Mouse (Mus musculus) thymus, postnatal 4 days (tissue): ENCODE measurements at regions not wholly inside any gene's neighbourhood (a gene's known extent, or its start where the extent isn't known, plus 50 kb on each side); places are given as distances from the start of the nearest gene placed in this dataset.

Source experiments
- DNase-seq: peaks from one replicate; pipeline ENCODE4 v3.0.0; 2021

DNA sequence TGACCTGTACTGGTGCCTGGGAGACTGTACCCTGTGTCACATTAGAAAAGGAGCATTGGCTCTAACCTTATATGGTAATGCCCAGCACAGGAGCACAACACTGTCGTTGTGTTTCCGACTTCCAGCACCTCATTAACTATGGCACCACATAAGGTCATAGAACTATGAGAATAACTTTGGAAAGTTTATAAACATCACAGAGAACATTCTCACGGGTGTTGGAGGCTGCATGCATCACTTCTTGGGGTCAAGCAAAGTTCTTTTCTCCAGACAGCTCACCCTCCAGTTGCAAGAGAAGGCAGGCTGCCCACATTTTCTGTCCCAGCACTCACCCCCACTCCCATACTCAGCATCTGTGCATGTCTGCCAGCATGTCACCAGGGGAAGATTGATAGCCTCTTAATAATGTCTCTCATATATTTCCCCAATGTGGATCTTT, 420.6 kb downstream of the Lmo4 start:
- no peak for DNase-seq

DNA sequence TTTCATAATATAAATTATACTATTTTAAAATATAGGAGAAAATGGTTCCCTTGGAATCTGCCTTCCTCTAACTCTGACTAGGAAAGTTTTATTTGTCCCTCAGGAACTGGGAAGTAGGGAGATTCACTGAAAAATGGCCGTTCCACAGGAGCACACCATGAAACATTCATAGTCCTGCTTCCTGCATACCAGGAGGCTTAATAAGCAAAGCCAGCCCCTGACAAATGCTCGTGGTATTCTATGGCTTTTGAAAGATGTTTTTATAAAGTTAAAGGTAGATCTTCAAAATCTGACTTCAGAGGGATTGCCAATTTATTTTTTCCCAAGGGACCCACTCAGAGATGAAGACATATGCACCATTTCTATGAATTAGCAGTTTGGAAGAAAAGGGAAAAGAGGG, 426.9 kb downstream of the Lmo4 start:
- DNase-seq, result no peak

DNA sequence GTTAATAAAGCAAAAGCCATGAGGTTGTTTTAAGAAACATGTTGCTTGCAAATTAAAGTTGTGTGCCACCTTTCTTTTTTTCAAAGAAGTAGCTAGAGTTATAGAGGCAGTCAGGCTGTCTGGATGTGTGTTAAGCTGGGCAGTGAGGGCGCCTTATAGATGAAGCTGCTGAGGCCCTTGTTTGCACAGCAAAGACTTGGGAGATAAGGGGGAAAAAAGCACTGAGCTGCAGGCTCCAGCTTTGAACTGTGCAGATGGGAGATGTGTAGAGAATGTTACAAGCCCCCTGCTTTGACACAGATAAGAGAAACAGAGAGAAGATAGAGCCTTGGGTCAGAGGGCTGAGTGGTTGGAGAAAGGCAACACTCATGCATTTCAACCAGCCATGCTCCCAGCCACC, 445.7 kb downstream of the Lmo4 start:
- DNase-seq, result no peak

DNA sequence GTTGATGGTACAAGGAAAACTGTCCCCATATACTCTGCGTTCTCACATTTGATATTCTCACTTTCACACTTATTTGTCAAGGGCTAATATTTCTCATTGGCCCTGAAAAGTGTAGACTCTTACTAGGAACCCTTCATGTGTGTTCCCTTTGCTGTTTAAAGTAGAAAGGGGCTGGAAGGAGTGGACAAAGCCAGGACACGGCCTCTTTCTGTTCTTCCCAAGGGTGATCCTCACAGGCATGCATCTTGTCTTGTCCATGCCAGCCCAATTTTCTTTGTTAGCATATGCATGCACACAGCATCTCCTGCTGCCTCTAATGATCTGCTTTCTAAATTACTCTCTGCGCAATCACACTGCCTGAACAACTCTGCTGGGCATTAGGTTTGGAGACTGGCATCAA, 451.8 kb downstream of the Lmo4 start:
- DNase-seq, result no peak

DNA sequence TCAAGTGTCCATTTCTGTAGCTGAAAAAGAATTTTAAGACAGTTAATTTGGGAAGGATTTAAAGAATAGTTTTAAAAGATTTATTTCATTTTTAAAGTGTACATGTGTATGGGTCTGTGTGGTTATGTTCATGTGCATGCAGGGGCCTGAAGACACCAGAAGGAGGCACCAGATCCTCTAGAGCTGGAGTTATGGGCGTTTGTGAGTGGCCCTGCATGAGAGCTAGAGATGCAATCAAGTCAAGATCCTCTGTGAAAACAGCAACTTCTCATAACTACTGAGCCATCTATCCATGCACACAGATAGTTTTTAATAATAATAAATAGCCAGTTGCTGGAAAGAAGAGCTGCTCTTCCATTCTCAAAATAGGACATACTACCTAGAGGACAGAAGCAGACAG, 452.4 kb downstream of the Lmo4 start:
- DNase-seq, result no peak

DNA sequence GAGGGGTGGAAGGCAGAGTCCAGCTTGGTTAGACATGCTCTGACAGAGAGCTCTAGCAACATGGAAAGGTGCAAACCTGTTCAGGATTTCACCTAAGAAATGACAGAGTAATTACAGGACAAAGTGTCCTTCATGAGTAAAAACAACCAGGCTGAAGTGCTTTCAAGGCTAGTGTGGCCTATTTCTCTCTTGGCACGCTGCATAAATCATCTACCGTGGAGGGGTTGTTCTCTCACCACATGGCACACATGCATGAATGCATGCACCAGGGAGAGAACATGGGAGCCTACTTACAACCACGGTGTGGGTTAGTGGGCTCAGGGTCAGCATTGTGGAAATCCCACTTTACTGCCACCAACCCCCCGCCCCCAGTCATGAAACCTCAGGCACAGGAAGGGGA, 454.9 kb downstream of the Lmo4 start:
- no peak for DNase-seq

DNA sequence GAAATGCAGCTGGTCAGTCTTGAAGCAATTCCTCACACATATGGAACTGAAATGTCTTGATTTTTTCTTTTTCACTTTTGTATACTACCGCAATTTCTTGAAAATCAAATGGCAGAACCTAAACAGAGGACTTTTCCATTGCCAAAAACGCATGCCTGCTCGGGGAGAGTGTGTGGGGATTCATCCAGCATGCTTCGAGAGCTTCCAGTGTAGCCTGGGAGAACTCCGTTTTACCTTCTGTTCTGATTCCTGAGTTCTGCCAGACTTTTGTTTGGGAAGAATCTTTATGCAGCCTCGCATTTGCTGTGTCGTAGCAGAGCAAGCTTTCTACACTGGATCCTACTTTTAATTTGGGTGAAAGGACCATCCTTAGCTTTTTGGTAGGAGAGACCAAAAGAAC, 461.4 kb downstream of the Lmo4 start:
- no peak for DNase-seq

DNA sequence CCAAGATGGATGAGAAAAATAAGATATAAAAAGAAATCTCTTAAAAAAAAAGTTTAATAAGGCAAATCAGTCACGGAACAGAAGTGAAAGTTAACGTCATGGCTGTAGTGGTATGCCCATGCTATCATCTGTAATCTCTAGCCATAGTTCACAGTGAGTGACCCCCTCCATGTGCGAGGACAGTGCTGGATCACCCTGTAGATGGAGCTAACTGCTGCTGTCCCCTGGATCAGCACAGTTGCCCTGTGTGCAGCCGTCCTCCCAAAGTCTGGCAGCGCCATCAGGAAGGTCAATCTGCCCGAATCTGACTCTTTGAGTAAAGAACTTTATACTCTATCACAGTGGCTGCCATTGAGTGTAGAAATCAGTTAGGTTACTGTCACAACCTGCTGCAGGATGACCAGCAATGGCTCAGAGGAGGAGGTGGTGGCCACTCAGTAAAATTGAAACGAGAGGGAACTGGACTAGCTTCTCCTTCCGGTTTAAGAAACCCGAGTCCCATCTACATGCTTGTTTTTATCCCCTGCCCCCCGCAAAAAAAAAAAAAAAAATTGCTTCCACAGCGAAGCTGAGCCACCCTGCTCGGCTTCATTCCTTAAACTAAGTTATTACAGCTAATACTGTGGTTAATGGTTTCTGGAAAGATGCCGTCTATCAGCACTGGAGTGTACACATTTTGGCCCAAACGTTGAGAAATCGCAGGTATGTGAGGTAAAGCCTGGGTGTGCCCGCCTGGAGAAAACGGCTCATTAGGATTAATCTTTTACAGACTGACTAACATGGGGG, 462.0 kb downstream of the Lmo4 start:
- no peak for DNase-seq

DNA sequence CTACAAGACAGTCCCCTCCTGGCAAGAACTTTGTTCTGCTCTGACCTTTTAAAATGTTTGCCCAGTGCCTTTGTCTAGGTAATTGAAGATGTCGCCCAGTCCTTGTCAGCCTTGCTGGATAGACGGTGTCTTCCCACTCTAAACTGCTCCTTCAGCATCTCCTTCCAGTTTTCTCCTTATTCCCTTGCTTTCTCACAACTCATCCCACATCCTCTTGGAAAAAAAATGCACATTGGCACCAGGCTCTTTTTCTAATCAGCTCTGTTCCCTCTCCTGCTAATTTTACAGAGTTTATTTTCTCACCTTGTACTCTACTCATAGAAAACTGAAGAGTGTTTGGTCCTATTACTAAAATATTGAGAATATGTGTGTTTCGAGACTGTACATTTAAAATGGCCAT, 466.3 kb downstream of the Lmo4 start:
- DNase-seq, result no peak

DNA sequence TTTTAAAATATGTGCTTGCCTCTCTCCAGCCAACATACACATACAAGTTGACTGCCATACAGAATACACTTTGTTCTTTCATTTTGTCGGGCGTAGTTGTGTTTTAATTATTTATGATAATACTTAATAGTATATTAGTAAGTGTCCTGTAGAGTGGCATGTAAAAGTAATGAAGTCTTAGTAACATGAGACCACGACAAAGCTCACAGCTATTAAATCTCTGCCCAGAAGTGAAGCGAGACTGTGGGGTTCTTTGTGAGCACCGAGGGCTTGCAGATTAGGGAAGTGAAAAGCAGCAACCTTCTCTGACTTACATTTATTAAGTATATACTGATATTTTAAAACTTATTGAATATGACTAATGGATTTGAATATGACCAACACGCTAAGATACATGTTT, 467.2 kb downstream of the Lmo4 start:
- DNase-seq, result no peak

DNA sequence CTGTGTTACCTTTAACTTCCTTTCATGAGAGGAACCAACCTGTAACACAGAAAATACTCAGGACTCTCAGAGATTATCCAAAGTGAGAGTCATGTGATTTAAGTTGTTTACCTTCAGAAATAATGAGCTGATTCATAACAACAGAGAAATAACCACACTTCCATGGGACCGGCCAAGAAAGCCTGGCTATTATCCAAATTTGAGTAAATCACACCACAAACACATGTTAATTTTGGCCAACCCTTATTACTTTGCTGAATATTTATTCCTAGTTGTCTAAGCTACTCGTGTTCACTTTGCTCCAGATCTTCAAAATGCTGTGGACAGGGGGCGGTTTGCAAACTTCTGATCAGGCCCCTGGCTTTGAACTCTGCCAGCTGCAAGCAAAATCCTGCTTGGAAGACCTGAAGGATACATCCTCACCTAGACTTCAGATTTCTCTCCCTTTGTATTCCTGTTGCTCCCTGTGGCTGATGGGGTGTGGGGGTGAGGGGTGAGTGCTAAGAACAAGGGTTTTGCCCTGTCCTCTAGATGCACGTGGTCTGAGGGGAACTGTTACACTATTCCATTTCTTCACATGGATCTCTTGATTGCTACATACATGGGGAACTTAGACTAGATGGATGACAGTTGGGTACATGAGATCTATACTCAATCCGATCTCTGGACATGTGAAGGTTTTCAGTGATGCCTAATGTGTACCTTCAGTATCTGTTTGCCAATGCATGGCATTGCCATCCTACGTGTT, 468.2 kb downstream of the Lmo4 start:
- DNase-seq, result no peak

DNA sequence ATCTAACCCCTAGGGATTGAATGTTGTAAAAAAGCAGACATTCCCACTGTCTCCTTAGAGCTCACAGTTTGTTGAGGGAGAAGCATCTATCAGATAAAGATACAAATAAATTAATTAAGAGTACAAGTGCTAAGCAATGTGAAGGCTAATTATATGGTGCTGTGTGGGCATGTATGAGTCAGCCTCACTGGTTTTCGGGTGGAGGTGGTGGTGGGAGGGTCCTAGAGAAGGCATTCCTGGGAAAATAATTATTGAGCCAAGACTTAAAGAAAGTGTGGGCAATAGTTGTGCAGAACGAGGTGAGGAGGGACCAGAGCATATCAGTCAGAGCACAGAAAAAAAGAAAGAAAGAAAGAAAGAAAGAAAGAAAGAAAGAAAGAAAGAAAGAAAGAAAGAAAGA, 470.2 kb downstream of the Lmo4 start:
- no peak for DNase-seq

DNA sequence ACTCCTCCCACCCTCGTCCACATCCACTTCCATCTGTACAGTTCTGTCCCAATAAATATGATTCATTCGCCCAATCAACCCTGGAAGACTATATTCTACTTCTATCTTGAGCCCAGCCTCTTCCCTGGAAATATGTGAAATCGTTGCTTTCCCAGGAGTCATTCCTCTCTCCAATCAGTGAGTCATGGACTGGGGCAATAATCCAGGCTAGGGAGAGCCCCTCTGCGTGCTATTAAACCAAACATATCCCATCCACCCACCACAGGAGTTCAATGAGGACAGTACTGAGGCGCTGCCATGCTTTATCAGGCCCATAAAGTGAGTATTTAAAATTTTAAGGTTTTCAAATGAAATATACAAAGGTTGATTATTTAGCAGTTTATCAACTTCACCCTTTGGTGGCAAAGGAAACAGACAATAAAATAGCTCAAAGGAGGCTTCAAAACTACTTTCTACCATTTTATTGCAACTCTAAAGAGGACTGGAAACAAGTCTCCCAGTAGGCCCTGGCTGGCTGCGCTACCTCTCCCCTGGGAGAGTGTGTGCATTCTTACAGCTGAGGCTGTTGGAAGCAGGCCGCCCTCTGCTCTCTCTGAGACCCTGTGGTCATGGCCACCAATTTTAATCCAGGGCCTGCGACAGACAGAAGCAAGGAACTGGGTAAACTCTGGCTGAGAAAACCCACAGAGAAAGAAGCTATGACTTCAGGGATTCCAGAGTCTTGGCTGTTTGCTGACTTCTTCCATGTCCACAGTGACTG, 471.9 kb downstream of the Lmo4 start:
- DNase-seq, result no peak

DNA sequence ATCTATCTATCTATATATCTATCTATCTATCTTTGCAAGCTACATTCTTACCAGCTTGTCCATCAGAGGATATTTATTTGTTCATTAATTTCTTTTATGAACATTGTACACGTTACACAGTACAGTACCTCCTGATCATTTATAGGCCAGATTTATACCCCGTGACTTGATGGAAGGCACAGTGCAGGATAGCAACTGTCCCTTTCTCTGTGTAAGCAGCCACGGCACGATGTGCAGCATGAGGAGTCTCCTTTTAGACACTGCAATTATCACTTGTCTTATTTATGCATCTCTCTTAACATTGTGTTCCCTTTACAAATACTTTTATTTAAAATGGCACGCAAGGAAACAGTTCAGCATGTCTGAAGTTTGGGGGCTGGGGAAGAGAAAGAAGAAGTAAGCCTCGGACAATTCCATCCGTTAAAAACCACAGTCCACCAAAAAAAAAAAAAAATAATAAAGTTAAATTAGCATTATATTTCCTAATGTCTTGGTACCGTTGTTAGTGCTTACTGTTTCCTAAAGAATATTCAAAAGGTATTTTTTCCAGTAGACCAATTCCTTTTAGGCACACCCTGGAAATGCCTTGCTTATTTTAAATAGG, 475.4 kb downstream of the Lmo4 start:
- DNase-seq, result no peak

DNA sequence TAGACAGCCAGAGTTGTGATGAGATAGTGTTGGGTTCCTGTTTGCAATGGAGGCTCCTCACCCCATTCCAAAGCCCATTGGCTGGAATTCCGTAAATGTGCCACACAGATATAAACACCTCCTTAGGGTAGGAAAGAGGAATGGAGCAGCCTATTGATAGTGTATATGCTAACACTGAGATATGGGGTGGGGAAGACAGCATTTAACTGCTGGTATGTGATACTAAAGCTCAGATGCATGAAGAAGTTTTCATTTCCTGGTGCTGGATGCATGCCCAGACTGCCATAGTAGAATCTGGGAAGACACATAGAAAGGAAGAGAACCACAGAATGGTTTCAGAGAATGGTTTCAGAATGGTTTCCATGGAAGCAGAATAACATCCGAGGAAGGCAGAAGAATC, 482.4 kb downstream of the Lmo4 start:
- DNase-seq, result no peak

DNA sequence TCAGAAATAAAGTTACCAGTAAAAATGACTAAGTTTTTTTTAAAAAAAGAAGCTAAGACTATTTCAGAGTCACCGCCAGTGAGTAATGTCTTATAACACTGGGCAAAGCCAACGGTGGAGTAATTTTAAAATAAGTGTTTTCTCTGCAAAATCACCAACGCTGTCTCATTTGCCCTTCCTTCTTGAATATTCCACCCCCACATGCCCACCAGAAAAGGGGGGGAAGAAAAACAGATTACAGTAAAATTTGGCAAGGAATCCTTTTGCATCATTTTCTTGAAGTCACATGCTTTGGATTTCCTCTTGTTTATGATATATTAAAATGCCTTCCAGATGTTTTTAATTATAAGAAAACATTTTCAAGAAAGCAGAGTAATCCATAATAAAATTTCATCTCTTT, 482.9 kb downstream of the Lmo4 start:
- no peak for DNase-seq

DNA sequence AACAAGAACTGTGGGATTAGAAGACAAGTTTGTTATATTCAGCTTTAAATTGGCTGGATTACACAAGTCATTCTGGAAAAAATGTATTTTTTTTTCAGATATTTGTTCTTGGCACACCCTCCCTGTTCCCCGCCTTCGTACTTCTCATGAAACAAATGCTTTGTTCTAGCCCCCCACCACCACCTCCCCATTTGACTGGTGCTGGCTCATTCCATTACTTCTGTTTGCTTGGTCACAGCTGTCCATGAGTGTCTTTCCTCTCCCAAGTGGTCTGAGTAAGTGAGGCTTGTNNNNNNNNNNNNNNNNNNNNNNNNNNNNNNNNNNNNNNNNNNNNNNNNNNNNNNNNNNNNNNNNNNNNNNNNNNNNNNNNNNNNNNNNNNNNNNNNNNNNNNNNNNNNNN, 491.8 kb downstream of the Lmo4 start:
- no peak for DNase-seq

DNA sequence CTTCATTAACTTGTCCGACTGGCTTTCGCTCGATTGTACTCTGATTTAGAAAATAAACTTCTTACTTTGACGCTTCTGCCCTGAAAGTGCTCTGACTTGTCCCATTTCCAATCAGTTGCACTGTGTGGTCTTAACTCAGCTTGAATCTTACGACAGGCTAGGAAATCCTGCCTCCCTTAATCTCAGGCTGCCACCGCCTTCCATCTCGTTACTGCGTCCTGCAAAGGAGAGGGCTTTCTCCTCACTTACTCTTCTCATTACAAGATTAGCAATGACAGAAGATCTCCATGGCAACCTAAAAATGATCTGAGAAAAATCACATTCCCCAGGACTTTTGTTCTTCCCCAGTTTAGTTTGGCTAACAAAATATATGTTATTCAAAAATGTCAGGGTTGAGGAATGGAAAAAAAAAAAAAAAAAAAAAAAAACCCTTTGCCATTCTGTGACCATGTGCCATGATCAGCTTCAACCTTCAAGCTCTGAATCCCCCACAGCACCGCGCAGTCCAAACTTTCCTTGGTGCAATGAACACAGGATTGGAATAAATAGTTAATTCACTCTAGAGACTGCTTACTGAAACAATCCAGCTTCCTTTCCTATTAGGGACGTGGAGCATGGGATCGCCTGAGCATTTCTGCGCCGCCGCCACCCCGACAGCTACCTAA, 494.1 kb downstream of the Lmo4 start:
- DNase-seq, result no peak

DNA sequence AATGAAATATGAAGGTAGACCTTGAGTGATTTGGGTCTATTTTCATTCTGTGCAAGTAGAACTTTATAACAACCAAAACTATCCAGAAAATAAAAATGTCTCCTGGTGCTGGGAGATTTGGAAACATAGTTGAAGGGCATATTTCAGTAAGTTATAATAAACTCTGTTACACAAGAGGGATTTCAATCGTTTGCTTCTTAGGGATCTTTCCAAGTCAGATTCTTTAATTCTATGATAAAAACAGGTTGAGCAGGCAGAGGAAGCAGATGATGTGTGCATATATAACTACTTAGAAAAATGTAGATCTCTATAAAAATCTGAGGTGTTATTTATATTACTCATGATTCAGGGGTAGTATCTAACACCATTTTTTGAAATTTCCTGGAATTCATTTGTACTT, 498.3 kb downstream of the Lmo4 start:
- no peak for DNase-seq

DNA sequence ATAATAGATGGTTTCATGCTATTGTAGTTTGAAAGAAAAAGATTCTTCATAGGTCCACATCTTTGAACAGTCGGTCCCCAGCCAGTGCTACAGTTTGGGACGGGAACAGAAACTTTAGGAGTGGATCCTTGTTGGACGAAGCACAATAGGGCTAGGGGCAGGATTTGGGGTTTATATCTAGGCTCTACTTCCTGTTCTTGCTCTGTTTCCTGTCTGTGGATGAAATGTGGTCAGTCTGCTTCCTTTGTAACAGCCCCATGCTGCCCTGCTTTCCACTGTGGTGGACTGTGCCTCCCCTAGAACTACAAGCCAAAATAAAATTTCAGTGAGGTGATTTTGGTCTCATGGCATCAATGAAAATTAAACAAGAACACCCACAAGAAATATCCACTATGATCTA, 510.2 kb downstream of the Lmo4 start:
- DNase-seq, result no peak

DNA sequence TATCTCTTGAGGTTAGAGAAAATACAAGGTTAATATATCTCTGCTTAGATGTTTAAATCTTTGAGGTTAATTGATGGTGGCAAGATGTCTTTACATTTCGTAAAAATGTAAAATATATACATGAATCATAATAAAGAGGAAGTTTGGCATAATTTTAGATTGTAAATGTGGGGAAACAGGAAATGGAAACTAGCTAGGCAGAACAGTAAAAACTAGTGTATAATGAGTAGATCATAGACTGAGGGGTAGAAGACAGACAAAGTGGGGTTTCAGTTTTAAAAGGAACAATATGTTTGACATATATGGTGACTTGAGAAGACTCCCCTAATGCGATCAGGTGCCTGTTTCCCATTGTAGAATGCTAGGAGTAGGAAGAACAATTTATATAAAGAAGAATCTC, 519.3 kb downstream of the Lmo4 start:
- no peak for DNase-seq

DNA sequence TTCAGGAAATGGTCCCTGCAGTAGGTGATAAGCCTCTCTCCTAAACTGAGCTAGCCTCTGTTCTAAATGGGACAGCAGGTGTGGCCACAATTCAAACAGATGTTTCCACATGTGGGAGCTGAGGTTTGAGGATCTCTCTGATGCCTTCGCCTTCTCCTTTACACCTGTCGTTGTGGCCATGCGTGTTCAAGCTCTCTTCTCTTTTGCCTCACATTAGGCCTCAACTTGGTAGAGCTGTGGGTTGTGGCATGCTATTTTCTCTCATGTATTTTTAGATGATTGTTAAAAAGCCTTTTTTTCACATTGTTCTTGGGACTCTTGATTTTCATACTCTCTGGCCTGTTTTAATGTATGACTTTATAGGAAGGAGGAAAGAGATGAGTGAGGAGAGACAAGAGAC, 526.8 kb downstream of the Lmo4 start:
- peak; percentile 58 for DNase-seq

DNA sequence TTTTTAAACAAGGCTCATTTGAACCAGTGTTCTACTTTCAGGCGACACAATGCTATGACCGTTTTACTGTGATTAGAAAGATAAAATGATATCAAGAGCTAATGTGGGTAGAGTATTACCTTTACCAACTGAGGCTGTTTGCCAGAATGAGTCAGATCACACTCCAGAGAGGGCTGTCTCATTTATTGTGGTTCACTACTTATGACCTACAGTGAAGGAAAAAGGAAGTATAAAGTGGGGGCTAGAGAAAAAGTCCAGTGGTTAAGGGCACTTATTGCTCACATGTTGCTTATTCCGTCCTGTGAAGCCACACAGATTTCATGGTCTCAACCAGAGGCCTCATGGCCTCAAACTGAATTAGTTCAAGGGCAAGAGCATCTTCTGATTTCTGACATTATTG, 530.2 kb downstream of the Lmo4 start:
- no peak for DNase-seq
